Mouse (Mus musculus): Measurements from ENCODE around the gene Igsf8. TPM values are rescaled to one million over a fixed set of nuclear protein-coding genes. Genes with fewer than 3 reads are reported as not detected.

Gene Igsf8
- polyA plus RNA-seq, 1 experiment = 55.6 TPM

GRCm38 (mm10) chr1:172326684-172327083 is 65.2 kb downstream of the Igsf8 start:
- Histone ChIP-seq H3K4me1 (ENCODE audit: control insufficient read depth, insufficient read depth, low read length) (no peaks in the 10 kb centered on the region), H3K4me3 (ENCODE audit: insufficient read depth, low read length) (0 out of 2 replicates have a peak overlapping the region, but pooled peaks have one; percentile 4), H3K27ac (ENCODE audit: insufficient read depth, low read length) (no peak overlapping the region)
- TF ChIP-seq CTCF (IDR thresholded peaks at IDR 0.05; ENCODE audit: borderline replicate concordance, insufficient read depth, low read length) (no peak), POLR2A (IDR thresholded peaks at IDR 0.05; ENCODE audit: low read depth, low read length) (no peak)

DNA sequence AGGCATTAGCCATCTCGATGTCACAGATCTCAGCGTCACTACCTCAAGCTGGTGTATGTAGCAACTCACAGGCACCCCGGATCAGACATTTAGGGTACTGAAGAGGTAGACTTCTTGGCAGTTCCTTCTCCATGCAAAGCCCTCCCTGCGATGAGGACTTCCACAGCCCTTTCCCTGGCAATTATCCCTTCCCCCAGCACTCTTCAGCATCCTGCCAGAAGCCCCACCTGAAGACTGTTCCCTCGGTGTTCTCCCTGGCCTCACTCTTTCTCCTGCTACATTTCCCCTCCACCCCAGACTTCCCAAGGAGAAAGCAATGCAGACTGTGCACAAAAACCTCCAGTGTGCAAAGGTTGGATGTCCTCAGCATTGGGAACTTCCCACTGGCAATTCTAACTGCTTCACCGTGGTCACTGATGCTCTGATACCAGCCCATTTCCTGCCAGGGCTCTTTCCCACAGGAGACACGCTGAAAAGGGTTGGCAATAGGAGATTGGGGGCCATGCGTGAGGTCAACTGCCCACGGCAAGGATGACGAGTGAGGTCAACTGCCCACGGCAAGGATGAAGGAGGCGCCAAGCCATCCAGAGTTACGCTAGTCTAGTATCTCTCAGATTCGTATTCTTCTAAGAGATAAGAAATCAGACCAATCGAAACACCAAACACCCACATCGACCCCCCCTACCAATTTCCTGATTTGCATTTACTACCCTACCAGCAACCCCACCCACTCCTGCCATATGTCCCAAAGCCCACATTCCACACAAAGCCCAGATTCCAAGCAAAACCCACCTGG is 66.0 kb downstream of the Igsf8 start:
- no peak for TF ChIP-seq POLR2A (IDR thresholded peaks at IDR 0.05; ENCODE audit: low read depth, low read length)
- TF ChIP-seq CTCF (IDR thresholded peaks at IDR 0.05; ENCODE audit: borderline replicate concordance, insufficient read depth, low read length) = no peak
- H3K4me1 ChIP-seq (ENCODE audit: control insufficient read depth, insufficient read depth, low read length) = no peaks in the 10 kb centered on the region
- no peak overlapping the region for H3K4me3 ChIP-seq (ENCODE audit: insufficient read depth, low read length)
- H3K27ac ChIP-seq (ENCODE audit: insufficient read depth, low read length) = no peak overlapping the region

GRCm38 (mm10) chr1:172328041-172328440 is 66.6 kb downstream of the Igsf8 start:
- Histone ChIP-seq H3K4me3 (ENCODE audit: insufficient read depth, low read length) (no peak overlapping the region), H3K27ac (ENCODE audit: insufficient read depth, low read length) (no peak overlapping the region), H3K4me1 (ENCODE audit: control insufficient read depth, insufficient read depth, low read length) (no peaks in the 10 kb centered on the region)
- TF ChIP-seq CTCF (IDR thresholded peaks at IDR 0.05; ENCODE audit: borderline replicate concordance, insufficient read depth, low read length) (no peak), POLR2A (IDR thresholded peaks at IDR 0.05; ENCODE audit: low read depth, low read length) (no peak)

- Histone ChIP-seq H3K27ac (ENCODE audit: insufficient read depth, low read length) (no peak overlapping the region), H3K4me1 (ENCODE audit: control insufficient read depth, insufficient read depth, low read length) (no peaks in the 10 kb centered on the region), H3K4me3 (ENCODE audit: insufficient read depth, low read length) (no peak overlapping the region)
- TF ChIP-seq CTCF (IDR thresholded peaks at IDR 0.05; ENCODE audit: borderline replicate concordance, insufficient read depth, low read length) (no peak), POLR2A (IDR thresholded peaks at IDR 0.05; ENCODE audit: low read depth, low read length) (no peak)
These were observed 67.0 kb downstream of the Igsf8 start for GRCm38 (mm10) chr1:172328461-172328860.

- Histone ChIP-seq H3K27ac (ENCODE audit: insufficient read depth, low read length) (no peak within 1 kb of the TSS), H3K4me1 (ENCODE audit: control insufficient read depth, insufficient read depth, low read length) (no peaks in the 10 kb centered on the region), H3K4me3 (ENCODE audit: insufficient read depth, low read length) (no peak within 1 kb of the TSS)
- TF ChIP-seq CTCF (IDR thresholded peaks at IDR 0.05; ENCODE audit: borderline replicate concordance, insufficient read depth, low read length) (no peak), POLR2A (IDR thresholded peaks at IDR 0.05; ENCODE audit: low read depth, low read length) (no peak)
These were observed 67.7 kb downstream of the Igsf8 start, which contains the start of gene Kcnj9 for GRCm38 (mm10) chr1:172329131-172329530. Gene Kcnj9, minus strand, starts transcription at chr1:172329318.

- H3K4me1 ChIP-seq (ENCODE audit: control insufficient read depth, insufficient read depth, low read length) = no peaks in the 10 kb centered on the region
- H3K4me3 ChIP-seq (ENCODE audit: insufficient read depth, low read length) = no peak overlapping the region
- TF ChIP-seq POLR2A (IDR thresholded peaks at IDR 0.05; ENCODE audit: low read depth, low read length) = no peak
- no peak for TF ChIP-seq CTCF (IDR thresholded peaks at IDR 0.05; ENCODE audit: borderline replicate concordance, insufficient read depth, low read length)
- H3K27ac ChIP-seq (ENCODE audit: insufficient read depth, low read length) = no peak overlapping the region
These were observed 68.2 kb downstream of the Igsf8 start for GRCm38 (mm10) chr1:172329616-172330015.

GRCm38 (mm10) chr1:172331422-172331947 is 70.0 kb downstream of the Igsf8 start:
- H3K4me1 ChIP-seq (ENCODE audit: control insufficient read depth, insufficient read depth, low read length) = no peaks in the 10 kb centered on the region
- no peak for TF ChIP-seq POLR2A (IDR thresholded peaks at IDR 0.05; ENCODE audit: low read depth, low read length)
- TF ChIP-seq CTCF (IDR thresholded peaks at IDR 0.05; ENCODE audit: borderline replicate concordance, insufficient read depth, low read length) = no peak
- no peak overlapping the region for H3K4me3 ChIP-seq (ENCODE audit: insufficient read depth, low read length)
- H3K27ac ChIP-seq (ENCODE audit: insufficient read depth, low read length) = no peak overlapping the region

DNA sequence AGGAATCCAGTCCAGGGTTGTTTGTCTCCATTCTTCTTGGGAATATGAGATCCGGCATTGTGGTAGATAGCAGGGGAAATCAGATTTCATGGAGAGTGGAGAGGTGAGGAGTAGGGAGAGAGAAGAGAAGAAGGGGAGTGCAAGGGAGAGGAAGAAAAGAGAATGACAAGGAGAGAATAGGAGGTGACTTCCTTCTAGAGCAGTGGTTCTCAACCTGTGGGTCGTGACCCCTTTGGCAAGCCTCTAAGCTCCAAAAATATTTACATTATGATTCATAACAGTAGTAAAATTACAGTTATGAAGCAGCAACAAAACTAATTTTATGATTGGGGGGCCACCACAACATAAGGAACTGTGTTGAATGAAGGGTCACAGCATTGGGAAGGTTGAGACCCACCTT is 71.5 kb downstream of the Igsf8 start:
- Histone ChIP-seq H3K27ac (ENCODE audit: insufficient read depth, low read length) (no peak overlapping the region), H3K4me3 (ENCODE audit: insufficient read depth, low read length) (no peak overlapping the region)
- TF ChIP-seq POLR2A (IDR thresholded peaks at IDR 0.05; ENCODE audit: low read depth, low read length) = no peak
- no peak for TF ChIP-seq CTCF (IDR thresholded peaks at IDR 0.05; ENCODE audit: borderline replicate concordance, insufficient read depth, low read length)

GRCm38 (mm10) chr1:172333512-172333911 is 72.1 kb downstream of the Igsf8 start:
- no peak for TF ChIP-seq POLR2A (IDR thresholded peaks at IDR 0.05; ENCODE audit: low read depth, low read length)
- no peak for TF ChIP-seq CTCF (IDR thresholded peaks at IDR 0.05; ENCODE audit: borderline replicate concordance, insufficient read depth, low read length)
- Histone ChIP-seq H3K4me1 (ENCODE audit: control insufficient read depth, insufficient read depth, low read length) (no peaks in the 10 kb centered on the region), H3K27ac (ENCODE audit: insufficient read depth, low read length) (no peak overlapping the region), H3K4me3 (ENCODE audit: insufficient read depth, low read length) (no peak overlapping the region)

More for the DNA sequence above, 71.5 kb downstream of the Igsf8 start:
- no peaks in the 10 kb centered on the region for H3K4me1 ChIP-seq (ENCODE audit: control insufficient read depth, insufficient read depth, low read length)

DNA sequence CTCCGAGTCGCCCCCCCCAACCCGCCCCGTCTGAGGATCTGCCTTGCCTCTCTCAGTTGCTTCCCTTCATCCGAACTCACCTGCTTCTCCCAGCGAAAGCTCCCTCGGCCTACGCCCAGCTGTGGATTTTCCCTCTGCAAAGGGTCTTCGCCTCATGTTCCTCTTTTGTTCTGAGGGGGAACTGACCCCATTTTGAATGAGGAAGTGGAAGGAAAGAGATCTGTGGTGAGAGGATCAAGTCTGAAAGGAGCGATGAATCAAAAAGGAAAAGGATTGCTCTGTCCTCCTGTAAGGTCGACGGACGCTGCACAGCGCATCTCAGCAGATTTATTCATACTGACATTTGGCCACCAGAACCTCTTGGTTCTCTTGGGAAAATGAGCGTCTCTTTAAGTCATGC is 74.4 kb downstream of the Igsf8 start:
- no peak overlapping the region for H3K27ac ChIP-seq (ENCODE audit: insufficient read depth, low read length)
- TF ChIP-seq POLR2A (IDR thresholded peaks at IDR 0.05; ENCODE audit: low read depth, low read length) = no peak
- no peak for TF ChIP-seq CTCF (IDR thresholded peaks at IDR 0.05; ENCODE audit: borderline replicate concordance, insufficient read depth, low read length)
- no peaks in the 10 kb centered on the region for H3K4me1 ChIP-seq (ENCODE audit: control insufficient read depth, insufficient read depth, low read length)

More for the DNA sequence above, 74.4 kb downstream of the Igsf8 start:
- no peak overlapping the region for H3K4me3 ChIP-seq (ENCODE audit: insufficient read depth, low read length)

Data from embryonic fibroblast, embryonic 13.5 days (primary cell).